Mouse (Mus musculus): ENCODE measurements around the gene Copz1.

DNA sequence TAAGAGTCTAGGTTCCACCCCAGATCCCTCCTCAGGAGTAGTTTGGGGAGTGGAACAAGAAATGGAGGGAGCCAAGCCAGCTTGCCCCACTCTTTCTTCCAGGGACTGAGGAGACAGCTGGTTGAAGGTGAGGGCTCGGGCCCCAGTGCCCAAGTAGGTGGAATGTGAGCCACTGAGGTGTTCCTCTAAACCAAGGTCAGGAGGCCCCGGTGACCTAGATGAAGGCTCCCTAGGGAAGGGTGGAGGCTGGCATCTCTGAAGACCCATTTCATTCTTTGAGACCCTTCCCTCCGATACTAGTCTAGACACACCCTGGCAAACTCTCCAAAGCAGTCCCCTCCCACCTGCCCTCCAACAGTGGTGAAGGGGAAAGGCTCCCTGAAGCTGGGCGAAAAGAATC lies 49.9 kb downstream of the Copz1 start:
- TF ChIP-seq POLR2A (IDR thresholded peaks at IDR 0.05; ENCODE audit: low read depth, low read length) (no peak), CTCF (IDR thresholded peaks at IDR 0.05; ENCODE audit: borderline replicate concordance, insufficient read depth, low read length) (no peak)

Data from embryonic fibroblast, embryonic 13.5 days (primary cell).